Mouse (Mus musculus): ENCODE measurements around the gene Thumpd1.

DNA sequence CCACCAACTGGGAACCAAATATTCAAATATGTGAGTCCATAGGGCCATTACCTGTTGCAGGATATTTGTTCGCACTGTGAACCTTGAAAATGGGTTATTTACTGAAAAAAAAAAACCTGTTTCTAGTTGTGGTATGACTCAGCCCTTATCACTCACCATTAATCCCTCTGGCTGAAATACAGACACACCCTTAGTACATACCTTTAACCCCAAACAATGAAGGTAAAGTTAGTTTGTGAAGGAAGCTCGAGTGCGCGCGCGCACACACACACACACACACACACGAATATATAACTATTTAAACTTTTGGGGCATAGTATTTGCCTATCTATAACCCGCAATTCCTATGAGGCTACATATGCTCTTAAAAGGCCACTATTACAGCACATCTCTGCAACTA lies 49.3 kb upstream of the Thumpd1 start:
- TF ChIP-seq CTCF (IDR thresholded peaks at IDR 0.05; ENCODE audit: insufficient read depth, low read length), result no peak
- no peak for TF ChIP-seq POLR2A (IDR thresholded peaks at IDR 0.05; ENCODE audit: borderline replicate concordance, extremely low read depth, low read depth, low read length)

Data from lung, adult 2 months (tissue).